Mouse (Mus musculus): ENCODE data around the gene Lrrc75a. TPM values are rescaled to one million over a fixed set of nuclear protein-coding genes. Genes with fewer than 3 reads are reported as not detected.

The Lrrc75a gene
- polyA plus RNA-seq, 1 experiment = 6.9 TPM

DNA sequence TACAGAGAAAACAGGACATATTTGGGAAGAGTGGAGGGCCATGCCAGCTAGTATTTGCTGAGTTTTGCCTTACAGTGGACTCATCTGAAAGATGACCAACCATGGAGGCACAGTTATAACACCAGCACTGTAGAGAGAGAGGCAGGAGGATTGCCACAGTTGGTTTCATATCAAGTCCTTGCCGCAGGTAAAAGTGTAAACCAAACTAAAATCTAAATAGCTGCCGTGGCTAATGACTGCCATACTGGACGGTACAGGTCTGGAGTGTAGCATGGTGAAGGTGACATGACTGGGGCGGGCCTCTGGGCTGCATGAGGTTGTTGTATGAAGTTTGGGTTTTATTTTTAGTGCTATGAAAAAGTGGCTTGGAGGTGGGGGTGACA is 73.6 kb downstream of the Lrrc75a start:
- H3K4me1 ChIP-seq (replicated peaks; ENCODE audit: control insufficient read depth, insufficient read depth, low read length) = peaks cover 15% of the 10 kb centered on the region
- no peak for TF ChIP-seq POLR2A (IDR thresholded peaks at IDR 0.05; ENCODE audit: control insufficient read depth, extremely low read depth, insufficient read depth, low read length, poor library complexity)
- TF ChIP-seq CTCF (IDR thresholded peaks at IDR 0.05; ENCODE audit: borderline replicate concordance, control insufficient read depth, extremely low read depth, insufficient read depth, low read length, poor library complexity) = no peak
- DNase-seq = peak; percentile 19
- no peaks in the 10 kb centered on the region for H3K27me3 ChIP-seq (ENCODE audit: control insufficient read depth, insufficient read depth, low read length)
- peak overlapping the region; percentile 46 for H3K4me3 ChIP-seq (ENCODE audit: control insufficient read depth, insufficient read depth, low read length)
- peak overlapping the region; percentile 91 for H3K27ac ChIP-seq (ENCODE audit: control insufficient read depth, insufficient read depth, low read length)
- WGBS = 18% methylated on average over 4 of the region's 4 CpGs
- H3K36me3 ChIP-seq (ENCODE audit: control insufficient read depth, insufficient read depth, low read length) = peaks cover 15% of the 10 kb centered on the region

- TF ChIP-seq POLR2A (IDR thresholded peaks at IDR 0.05; ENCODE audit: control insufficient read depth, extremely low read depth, insufficient read depth, low read length, poor library complexity) (no peak), CTCF (IDR thresholded peaks at IDR 0.05; ENCODE audit: borderline replicate concordance, control insufficient read depth, extremely low read depth, insufficient read depth, low read length, poor library complexity) (no peak)
- Histone ChIP-seq H3K4me3 (ENCODE audit: control insufficient read depth, insufficient read depth, low read length) (peak within 1 kb of the TSS; percentile 74), H3K27ac (ENCODE audit: control insufficient read depth, insufficient read depth, low read length) (peak within 1 kb of the TSS; percentile 91), H3K4me1 (replicated peaks; ENCODE audit: control insufficient read depth, insufficient read depth, low read length) (peaks cover 15% of the 10 kb centered on the region), H3K36me3 (ENCODE audit: control insufficient read depth, insufficient read depth, low read length) (peaks cover 12% of the 10 kb centered on the region), H3K27me3 (ENCODE audit: control insufficient read depth, insufficient read depth, low read length) (no peaks in the 10 kb centered on the region)
- peak; percentile 85 for DNase-seq
- 15% methylated on average over 6 of the region's 6 CpGs for WGBS
These were observed 74.2 kb downstream of the Lrrc75a start, which contains the start of gene Trpv2 for GRCm38 (mm10) chr11:62573959-62574702. TSS of gene Trpv2 (plus strand) at chr11:62574486.

GRCm38 (mm10) chr11:62568300-62568699 is 80.0 kb downstream of the Lrrc75a start:
- WGBS = 70% methylated on average over 3 of the region's 3 CpGs
- H3K27me3 ChIP-seq (ENCODE audit: control insufficient read depth, insufficient read depth, low read length) = no peaks in the 10 kb centered on the region
- H3K4me3 ChIP-seq (ENCODE audit: control insufficient read depth, insufficient read depth, low read length) = no peak overlapping the region
- TF ChIP-seq CTCF (IDR thresholded peaks at IDR 0.05; ENCODE audit: borderline replicate concordance, control insufficient read depth, extremely low read depth, insufficient read depth, low read length, poor library complexity) (no peak), POLR2A (IDR thresholded peaks at IDR 0.05; ENCODE audit: control insufficient read depth, extremely low read depth, insufficient read depth, low read length, poor library complexity) (no peak)
- no peak for DNase-seq
- H3K4me1 ChIP-seq (replicated peaks; ENCODE audit: control insufficient read depth, insufficient read depth, low read length) = 0 out of 2 replicates have a peak, but pooled peaks cover 2% of the 10 kb centered on the region
- H3K36me3 ChIP-seq (ENCODE audit: control insufficient read depth, insufficient read depth, low read length) = no peaks in the 10 kb centered on the region
- H3K27ac ChIP-seq (ENCODE audit: control insufficient read depth, insufficient read depth, low read length) = no peak overlapping the region

DNA sequence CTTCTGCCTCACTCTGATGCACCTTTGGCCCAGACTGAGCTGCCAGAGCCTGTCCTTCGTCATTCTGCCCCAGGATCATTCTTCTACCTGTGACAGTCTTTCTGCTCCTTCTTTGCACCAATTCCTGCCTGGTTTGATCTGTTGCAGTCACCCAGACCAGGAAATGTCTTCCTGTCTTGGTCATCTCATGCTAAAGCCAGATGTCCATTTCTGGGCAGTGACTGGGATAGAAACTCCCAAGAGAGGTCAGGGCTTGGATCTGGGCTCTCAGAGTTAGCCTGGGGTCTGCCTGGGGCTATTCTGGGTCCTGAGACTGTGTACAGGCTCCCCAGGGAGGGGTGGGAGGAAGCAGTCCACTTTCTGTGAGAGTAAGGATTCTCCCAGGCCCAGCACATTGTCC is 82.1 kb downstream of the Lrrc75a start:
- no peak overlapping the region for H3K4me3 ChIP-seq (ENCODE audit: control insufficient read depth, insufficient read depth, low read length)
- no peak for DNase-seq
- 0 out of 2 replicates have a peak, but pooled peaks cover 2% of the 10 kb centered on the region for H3K4me1 ChIP-seq (replicated peaks; ENCODE audit: control insufficient read depth, insufficient read depth, low read length)
- WGBS = 70% methylated on average over 1 of the region's 1 CpGs
- no peaks in the 10 kb centered on the region for H3K27me3 ChIP-seq (ENCODE audit: control insufficient read depth, insufficient read depth, low read length)
- TF ChIP-seq CTCF (IDR thresholded peaks at IDR 0.05; ENCODE audit: borderline replicate concordance, control insufficient read depth, extremely low read depth, insufficient read depth, low read length, poor library complexity) (no peak), POLR2A (IDR thresholded peaks at IDR 0.05; ENCODE audit: control insufficient read depth, extremely low read depth, insufficient read depth, low read length, poor library complexity) (no peak)
- no peak overlapping the region for H3K27ac ChIP-seq (ENCODE audit: control insufficient read depth, insufficient read depth, low read length)
- no peaks in the 10 kb centered on the region for H3K36me3 ChIP-seq (ENCODE audit: control insufficient read depth, insufficient read depth, low read length)

- no peak overlapping the region for H3K27ac ChIP-seq (ENCODE audit: control insufficient read depth, insufficient read depth, low read length)
- H3K36me3 ChIP-seq (ENCODE audit: control insufficient read depth, insufficient read depth, low read length) = no peaks in the 10 kb centered on the region
- no peak for TF ChIP-seq POLR2A (IDR thresholded peaks at IDR 0.05; ENCODE audit: control insufficient read depth, extremely low read depth, insufficient read depth, low read length, poor library complexity)
- TF ChIP-seq CTCF (IDR thresholded peaks at IDR 0.05; ENCODE audit: borderline replicate concordance, control insufficient read depth, extremely low read depth, insufficient read depth, low read length, poor library complexity) = no peak
- H3K27me3 ChIP-seq (ENCODE audit: control insufficient read depth, insufficient read depth, low read length) = no peaks in the 10 kb centered on the region
- DNase-seq = no peak
- no peak overlapping the region for H3K4me3 ChIP-seq (ENCODE audit: control insufficient read depth, insufficient read depth, low read length)
- H3K4me1 ChIP-seq (replicated peaks; ENCODE audit: control insufficient read depth, insufficient read depth, low read length) = 0 out of 2 replicates have a peak, but pooled peaks cover 2% of the 10 kb centered on the region
- 86% methylated on average over 7 of the region's 7 CpGs for WGBS
These were observed 82.6 kb downstream of the Lrrc75a start for GRCm38 (mm10) chr11:62565747-62566146.

DNA sequence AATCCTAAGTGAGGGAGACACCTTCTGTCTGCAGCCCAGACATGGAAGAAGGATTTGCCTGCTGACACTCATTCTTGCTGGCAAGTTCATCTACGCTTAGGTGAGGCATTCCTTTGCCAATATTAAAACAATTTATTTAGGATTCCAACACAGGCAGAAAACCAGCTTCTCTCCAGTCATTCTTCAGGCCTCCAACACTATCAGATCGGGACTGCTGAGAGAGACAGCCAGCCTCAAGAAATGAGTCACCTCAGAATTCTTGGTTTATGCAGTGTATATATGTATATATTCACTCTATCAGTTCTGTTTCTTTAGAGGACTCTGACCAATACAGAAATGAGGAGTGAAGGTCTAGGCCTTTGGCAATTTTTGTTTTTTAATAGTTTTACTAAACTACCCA is 84.7 kb downstream of the Lrrc75a start:
- TF ChIP-seq CTCF (IDR thresholded peaks at IDR 0.05; ENCODE audit: borderline replicate concordance, control insufficient read depth, extremely low read depth, insufficient read depth, low read length, poor library complexity) (no peak), POLR2A (IDR thresholded peaks at IDR 0.05; ENCODE audit: control insufficient read depth, extremely low read depth, insufficient read depth, low read length, poor library complexity) (no peak)
- H3K27ac ChIP-seq (ENCODE audit: control insufficient read depth, insufficient read depth, low read length) = no peak overlapping the region
- H3K27me3 ChIP-seq (ENCODE audit: control insufficient read depth, insufficient read depth, low read length) = no peaks in the 10 kb centered on the region
- DNase-seq = no peak
- no peaks in the 10 kb centered on the region for H3K36me3 ChIP-seq (ENCODE audit: control insufficient read depth, insufficient read depth, low read length)
- WGBS = 96% methylated on average over 2 of the region's 2 CpGs
- no peak overlapping the region for H3K4me3 ChIP-seq (ENCODE audit: control insufficient read depth, insufficient read depth, low read length)
- peaks cover 14% of the 10 kb centered on the region for H3K4me1 ChIP-seq (replicated peaks; ENCODE audit: control insufficient read depth, insufficient read depth, low read length)
